Mouse (Mus musculus) liver, adult 2 months (tissue): ENCODE measurements at regions not wholly inside any gene's neighbourhood (a gene's known extent, or its start where the extent isn't known, plus 50 kb on each side); places are given as distances from the start of the nearest gene placed in this dataset.

Source experiments
- CTCF ChIP-seq: fragments of 200-500 bp; IDR thresholded peaks from 2 replicates; pipeline ENCODE4 v1.5.1; 2011; ENCODE audit warnings: low read depth, low read length, control low read depth
- POLR2A ChIP-seq: fragments of 200-500 bp; IDR thresholded peaks from 2 replicates; pipeline ENCODE4 v1.6.1; 2011; ENCODE audit warnings: low read length, control low read depth; ENCODE audit not compliant: insufficient read depth; ENCODE audit errors: extremely low read depth

DNA sequence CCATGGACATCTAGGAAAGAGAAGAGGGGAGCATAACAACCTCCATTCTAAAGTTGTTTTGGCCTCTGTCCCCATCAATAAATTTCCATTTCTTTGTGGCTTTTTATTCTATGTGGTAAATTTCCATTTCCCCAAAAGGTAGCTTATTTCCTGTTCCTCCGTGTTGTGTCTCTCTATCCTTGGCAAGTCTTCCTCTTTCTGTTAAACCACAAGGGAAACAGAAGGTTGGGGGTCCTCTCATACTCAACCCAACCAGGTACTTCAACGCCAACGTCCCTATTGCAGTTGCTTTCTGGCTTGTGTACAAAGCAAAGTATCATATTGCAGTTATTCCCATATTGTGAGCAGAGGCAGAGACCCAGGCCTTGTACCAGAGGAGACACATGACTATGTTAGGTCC, 434.7 kb upstream of the Pdcd1 start:
- TF ChIP-seq POLR2A: no peak
- TF ChIP-seq CTCF: no peak
